18 mouse cellular contexts compared by ENCODE assay signal in the genomic region with DNA sequence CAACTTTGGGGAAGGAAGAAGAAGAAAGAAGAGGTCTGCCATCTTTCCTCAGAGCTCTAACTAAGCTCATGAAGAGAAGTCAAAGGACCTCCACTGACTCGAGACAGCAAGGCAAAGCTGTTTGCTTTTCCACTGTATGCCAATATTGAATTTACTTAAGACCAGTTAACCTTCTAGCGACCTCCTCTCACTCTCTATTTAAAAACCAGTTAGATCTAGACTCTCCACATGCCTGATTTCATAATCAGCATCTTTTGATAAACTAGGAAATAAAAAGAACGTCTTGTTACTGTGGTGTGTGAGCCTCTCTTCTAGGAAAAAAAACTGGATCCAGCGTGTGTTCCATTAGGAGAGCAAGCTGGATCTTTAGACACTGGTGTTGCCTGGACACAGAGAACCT. TPM values are rescaled to one million over a fixed set of nuclear protein-coding genes. Genes with fewer than 3 reads are reported as not detected.
A peak's percentile ranks its signal among the peaks of the same experiment; 100 is the strongest.
DNase-seq lines count a peak whose midpoint lies in the region; ATAC-seq and TF ChIP-seq lines count a peak whose summit lies in the region.
"Had no signal": no experiment of that assay in that cellular context is flagged by ENCODE, and none has a peak within 500 bp of the region (broad histone marks: within the 10 kb centered on the region; RNA-seq: fewer than 3 reads in every experiment).

No protein-coding gene starts in this region.

- H3K36me3 ChIP-seq in heart, embryonic 10.5 days, result no peaks in the 10 kb centered on the region
- H3K36me3 ChIP-seq in kidney, embryonic 16.5 days (ENCODE audit: insufficient read depth, low read length), result no peaks in the 10 kb centered on the region
- H3K36me3 ChIP-seq in E14TG2a.4 (ENCODE audit: insufficient read depth, low read length), result peaks cover 8% of the 10 kb centered on the region; the same call in 1 of the 2 replicates
- H3K36me3 ChIP-seq in liver, embryonic 14.5 days (replicated peaks; ENCODE audit: control insufficient read depth, insufficient read depth, low read depth), result peaks cover 23% of the 10 kb centered on the region
- no peaks in the 10 kb centered on the region for H3K36me3 ChIP-seq in forebrain, embryonic 12.5 days (replicated peaks)
- H3K36me3 ChIP-seq: neural tube, embryonic 12.5 days had no signal

- intact Hi-C loops in heart, postnatal 10 days (cut with DNase I), result no loop called here

- H3K9me3 ChIP-seq in heart, embryonic 10.5 days, result no peaks in the 10 kb centered on the region
- no peaks in the 10 kb centered on the region for H3K9me3 ChIP-seq in kidney, embryonic 16.5 days (ENCODE audit: low read length)
- no peaks in the 10 kb centered on the region for H3K9me3 ChIP-seq in E14TG2a.4 (ENCODE audit: low read length)
- H3K9me3 ChIP-seq in liver, embryonic 14.5 days (ENCODE audit: control insufficient read depth, low read length), result no peaks in the 10 kb centered on the region
- H3K9me3 ChIP-seq in forebrain, embryonic 12.5 days, result no peaks in the 10 kb centered on the region
- H3K9me3 ChIP-seq: megakaryocyte, embryonic 14.5 days; neural tube, embryonic 12.5 days had no signal

- no peak overlapping the region for H3K4me2 ChIP-seq in kidney, embryonic 16.5 days (replicated peaks; ENCODE audit: low read depth, low read length)
- peak overlapping the region; percentile 79 for H3K4me2 ChIP-seq in liver, embryonic 14.5 days (ENCODE audit: low read depth)
- no peak overlapping the region for H3K4me2 ChIP-seq in forebrain, embryonic 12.5 days
- H3K4me2 ChIP-seq: hindbrain, embryonic 14.5 days; neural tube, embryonic 12.5 days had no signal

- no peak overlapping the region for H3K9ac ChIP-seq in kidney, embryonic 16.5 days (replicated peaks; ENCODE audit: low read length)
- peak overlapping the region; percentile 74 for H3K9ac ChIP-seq in liver, embryonic 14.5 days (replicated peaks)
- no peak overlapping the region for H3K9ac ChIP-seq in forebrain, embryonic 12.5 days
- H3K9ac ChIP-seq: hindbrain, embryonic 14.5 days; neural tube, embryonic 12.5 days had no signal

- DNase-seq in heart, embryonic 10.5 days (ENCODE audit: low spot score), result no peak
- DNase-seq in heart, postnatal 10 days, result no peak
- DNase-seq in kidney, adult 11 months, result no peak
- no peak for DNase-seq in liver, embryonic 14.5 days (ENCODE audit: low read depth in 3 of 3, low spot score in 3 of 3)
- DNase-seq in spleen, postnatal 36 days (ENCODE audit: low spot score in 2 of 2), result no peak
- DNase-seq: B cell, adult 2 months; cerebellum, adult 11 months; cerebellum, postnatal 25 days; layer of hippocampus, postnatal 36 days; left cerebral cortex, postnatal 4 days; right cerebral cortex, postnatal 25 days had no signal

- WGBS in heart, embryonic 10.5 days, result 50% methylated on average over 4 of the region's 4 CpGs
- WGBS in kidney, embryonic 16.5 days, result 54% methylated on average over 4 of the region's 4 CpGs
- 46% methylated on average over 4 of the region's 4 CpGs for WGBS in liver, embryonic 14.5 days (ENCODE audit: insufficient replicate concordance)
- WGBS in forebrain, embryonic 12.5 days, result 64% methylated on average over 4 of the region's 4 CpGs

- peak overlapping the region; percentile 37; the same call in 1 of the 2 replicates for H3K27ac ChIP-seq in heart, embryonic 10.5 days
- 0 out of 2 replicates have a peak overlapping the region, but pooled peaks have one; percentile 7 for H3K27ac ChIP-seq in kidney, embryonic 16.5 days (ENCODE audit: low read length)
- H3K27ac ChIP-seq in liver, embryonic 14.5 days, result peak overlapping the region; percentile 97
- no peak overlapping the region for H3K27ac ChIP-seq in forebrain, embryonic 12.5 days
- H3K27ac ChIP-seq: hindbrain, embryonic 14.5 days; neural tube, embryonic 12.5 days had no signal

- peaks cover 81% of the 10 kb centered on the region for H3K4me1 ChIP-seq in heart, embryonic 10.5 days
- H3K4me1 ChIP-seq in kidney, embryonic 16.5 days (ENCODE audit: insufficient read depth, low read length), result peaks cover 61% of the 10 kb centered on the region
- H3K4me1 ChIP-seq in E14TG2a.4 (replicated peaks; ENCODE audit: low read depth, low read length), result peaks cover 90% of the 10 kb centered on the region
- H3K4me1 ChIP-seq in liver, embryonic 14.5 days (replicated peaks; ENCODE audit: control insufficient read depth in 2 of 2, insufficient read depth in 2 of 2, low read length in 1 of 2), result peaks cover 88 to 91% of the 10 kb centered on the region in 2 experiments
- H3K4me1 ChIP-seq in forebrain, embryonic 12.5 days, result peaks cover 15% of the 10 kb centered on the region

- H3K4me3 ChIP-seq in heart, embryonic 10.5 days, result no peak overlapping the region
- H3K4me3 ChIP-seq in kidney, embryonic 16.5 days (ENCODE audit: low read length), result no peak overlapping the region
- 0 out of 2 replicates have a peak overlapping the region, but pooled peaks have one; percentile 24 for H3K4me3 ChIP-seq in E14TG2a.4 (replicated peaks; ENCODE audit: low read length)
- peak overlapping the region in 1 of 2 experiments; percentile 47; a peak in 3 of 4 replicates for H3K4me3 ChIP-seq in liver, embryonic 14.5 days (ENCODE audit: insufficient read depth in 1 of 2, low read depth in 2 of 2, low read length in 2 of 2)
- no peak overlapping the region for H3K4me3 ChIP-seq in forebrain, embryonic 12.5 days (replicated peaks)
- H3K4me3 ChIP-seq: neural tube, embryonic 12.5 days had no signal

- no peak for TF ChIP-seq CTCF in E14TG2a.4 (conservative IDR thresholded peaks at IDR 0.05; ENCODE audit: low read length)
- TF ChIP-seq CTCF in liver, embryonic 14.5 days (IDR thresholded peaks at IDR 0.05; ENCODE audit: low read depth), result no peak

- ATAC-seq in kidney, embryonic 16.5 days (ENCODE audit: low FRiP score, low TSS enrichment), result no peak
- ATAC-seq in liver, embryonic 14.5 days (ENCODE audit: insufficient read depth), result no peak
- no peak for ATAC-seq in forebrain, embryonic 12.5 days (ENCODE audit: low FRiP score)
- ATAC-seq: intestine, embryonic 16.5 days had no signal

- H3K27me3 ChIP-seq in heart, embryonic 10.5 days (ENCODE audit: insufficient read depth, poor library complexity, severe bottlenecking), result no peaks in the 10 kb centered on the region
- H3K27me3 ChIP-seq in kidney, embryonic 16.5 days (ENCODE audit: insufficient read depth, low read length), result no peaks in the 10 kb centered on the region
- no peaks in the 10 kb centered on the region for H3K27me3 ChIP-seq in E14TG2a.4 (ENCODE audit: insufficient read depth, low read length)
- no peaks in the 10 kb centered on the region for H3K27me3 ChIP-seq in liver, embryonic 14.5 days (ENCODE audit: control insufficient read depth, insufficient read depth, low read length)
- H3K27me3 ChIP-seq in forebrain, embryonic 12.5 days, result 0 out of 2 replicates have a peak, but pooled peaks cover 3% of the 10 kb centered on the region
- H3K27me3 ChIP-seq: megakaryocyte, embryonic 14.5 days; neural tube, embryonic 12.5 days had no signal

- TF ChIP-seq EP300 in liver, embryonic 14.5 days (IDR thresholded peaks at IDR 0.05; ENCODE audit: low read depth), result no peak

RNA-seq across cellular contexts. Expression of gene Foxo3, which starts 28.4 kb away (rescaled TPM):
- 3.4 and 4.3 TPM in 2 replicates for polyA plus RNA-seq in heart, embryonic 10.5 days (2016; fragmentation: Nextera tagmentation; extraction: Ambion mirVana)
- total RNA-seq in heart, postnatal 10 days (2021), result 10 to 100 TPM; 44.1 to 68.3 TPM
- 5.9 and 6.3 TPM in 2 replicates for polyA plus RNA-seq in kidney, embryonic 16.5 days (2015; fragmentation: Nextera tagmentation; extraction: Ambion mirVana)
- 15.6 and 15.9 TPM in 2 replicates for polyA plus RNA-seq in liver, embryonic 14.5 days (2012; rRNA removed)
- polyA plus RNA-seq in liver, embryonic 14.5 days (2014; fragmentation: Nextera tagmentation; extraction: Ambion mirVana), result 17.6 and 19.3 TPM in 2 replicates
- polyA plus RNA-seq in forebrain, embryonic 12.5 days (2016; fragmentation: Nextera tagmentation; extraction: Ambion mirVana), result 3.1 TPM in 2 replicates
